9 mouse cellular contexts compared by ENCODE assay signal in genomic region chr2:170469616-170470308, GRCm38 (mm10). TPM values are rescaled to one million over a fixed set of nuclear protein-coding genes. Genes with fewer than 3 reads are reported as not detected.
A peak's percentile ranks its signal among the peaks of the same experiment; 100 is the strongest.
DNase-seq lines count a peak whose midpoint lies in the region; ATAC-seq and TF ChIP-seq lines count a peak whose summit lies in the region.
"Had no signal": no experiment of that assay in that cellular context is flagged by ENCODE, and none has a peak within 500 bp of the region (broad histone marks: within the 10 kb centered on the region; RNA-seq: fewer than 3 reads in every experiment).

No protein-coding gene starts in this region.

- peak; percentile 34 for DNase-seq in right cerebral cortex, adult 18-20 months
- DNase-seq in right cerebral cortex, postnatal 25 days = no peak
- DNase-seq in brain, embryonic 14.5 days (ENCODE audit: low read depth) = peak; percentile 82
- peak; percentile 26 for DNase-seq in lung, postnatal 25 days (ENCODE audit: low spot score)
- no peak for DNase-seq in thymus, postnatal 4 days

- H3K9ac ChIP-seq in heart, embryonic 12.5 days = no peak overlapping the region
- no peak overlapping the region for H3K9ac ChIP-seq in kidney, embryonic 16.5 days (replicated peaks; ENCODE audit: low read length)

- TF ChIP-seq POLR2A in brain, embryonic 14.5 days (IDR thresholded peaks at IDR 0.05; ENCODE audit: borderline replicate concordance, extremely low read depth, insufficient read depth, insufficient read length, poor library complexity, severe bottlenecking) = no peak

- H3K27ac ChIP-seq in heart, embryonic 12.5 days (ENCODE audit: poor library complexity, severe bottlenecking) = no peak overlapping the region
- no peak overlapping the region for H3K27ac ChIP-seq in kidney, embryonic 16.5 days (ENCODE audit: low read length)

- 0 out of 2 replicates have a peak overlapping the region, but pooled peaks have one; percentile 25 for H3K4me2 ChIP-seq in heart, embryonic 12.5 days
- H3K4me2 ChIP-seq in kidney, embryonic 16.5 days (replicated peaks; ENCODE audit: low read depth, low read length) = 0 out of 2 replicates have a peak overlapping the region, but pooled peaks have one; percentile 3

- 0 out of 2 replicates have a peak, but pooled peaks have one; percentile 6 for ATAC-seq in heart, embryonic 12.5 days (ENCODE audit: insufficient number of reproducible peaks, low FRiP score)
- ATAC-seq in kidney, embryonic 16.5 days (ENCODE audit: low FRiP score, low TSS enrichment) = peak; percentile 78
- no peak for ATAC-seq in erythroid progenitor cell, adult 5-6 weeks (replicated peaks; ENCODE audit: low FRiP score, poor library complexity, severe bottlenecking)

- TF ChIP-seq CTCF in brain, embryonic 14.5 days (IDR thresholded peaks at IDR 0.05; ENCODE audit: borderline replicate concordance, extremely low read depth, insufficient read depth, insufficient read length) = no peak

- H3K36me3 ChIP-seq in heart, embryonic 12.5 days = no peaks in the 10 kb centered on the region
- no peaks in the 10 kb centered on the region for H3K36me3 ChIP-seq in kidney, embryonic 16.5 days (ENCODE audit: insufficient read depth, low read length)

- H3K9me3 ChIP-seq in heart, embryonic 12.5 days (replicated peaks) = peaks cover 5% of the 10 kb centered on the region; the same call in 1 of the 2 replicates
- H3K9me3 ChIP-seq in kidney, embryonic 16.5 days (ENCODE audit: low read length) = 0 out of 2 replicates have a peak, but pooled peaks cover 4% of the 10 kb centered on the region

- peaks cover 87% of the 10 kb centered on the region for H3K27me3 ChIP-seq in heart, embryonic 12.5 days (replicated peaks)
- no peaks in the 10 kb centered on the region for H3K27me3 ChIP-seq in kidney, embryonic 16.5 days (ENCODE audit: insufficient read depth, low read length)

- WGBS in heart, embryonic 12.5 days = 12% methylated on average over 10 of the region's 10 CpGs
- WGBS in kidney, embryonic 16.5 days = 4% methylated on average over 10 of the region's 10 CpGs

- H3K4me1 ChIP-seq in heart, embryonic 12.5 days (replicated peaks) = 0 out of 2 replicates have a peak, but pooled peaks cover 9% of the 10 kb centered on the region
- H3K4me1 ChIP-seq in kidney, embryonic 16.5 days (ENCODE audit: insufficient read depth, low read length) = peaks cover 17% of the 10 kb centered on the region; the same call in 1 of the 2 replicates

- no peak overlapping the region for H3K4me3 ChIP-seq in heart, embryonic 12.5 days
- H3K4me3 ChIP-seq in kidney, embryonic 16.5 days (ENCODE audit: low read length) = no peak overlapping the region
- H3K4me3 ChIP-seq: erythroblast, embryonic 14.5 days had no signal

RNA-seq across cellular contexts. Expression of gene Pfdn4, which starts 26.5 kb away (rescaled TPM):
- 55.5 and 55.6 TPM in 2 replicates for polyA plus RNA-seq in brain, embryonic 14.5 days (2012; rRNA removed)
- polyA plus RNA-seq in heart, embryonic 12.5 days (2016; fragmentation: Nextera tagmentation; extraction: Ambion mirVana) = 63.1 and 67.1 TPM in 2 replicates
- 56.4 and 74.0 TPM in 2 replicates for polyA plus RNA-seq in kidney, embryonic 16.5 days (2015; fragmentation: Nextera tagmentation; extraction: Ambion mirVana)
- total RNA-seq in erythroid progenitor cell, adult 5-6 weeks (2015; ENCODE audit: low replicate concordance) = 11.5 and 18.9 TPM in 2 replicates
- 19.9 and 25.6 TPM in 2 replicates for total RNA-seq in erythroid progenitor cell, adult 5-6 weeks (2017; ENCODE audit: low replicate concordance)

RNA-seq across cellular contexts. Expression of gene Cyp24a1, which starts 27.2 kb away (rescaled TPM):
- 0.16 TPM in 2 replicates for polyA plus RNA-seq in brain, embryonic 14.5 days (2012; rRNA removed)
- polyA plus RNA-seq in heart, embryonic 12.5 days (2016; fragmentation: Nextera tagmentation; extraction: Ambion mirVana) = not detected in 2 replicates
- 3.2 and 4.0 TPM in 2 replicates for polyA plus RNA-seq in kidney, embryonic 16.5 days (2015; fragmentation: Nextera tagmentation; extraction: Ambion mirVana)
- not detected in 2 replicates for total RNA-seq in erythroid progenitor cell, adult 5-6 weeks (2015; ENCODE audit: low replicate concordance)
- not detected in 2 replicates for total RNA-seq in erythroid progenitor cell, adult 5-6 weeks (2017; ENCODE audit: low replicate concordance)
- polyA plus RNA-seq: erythroblast, embryonic 14.5 days had no signal

RNA-seq across cellular contexts. Expression of gene Bcas1, which starts 42.1 kb away (rescaled TPM):
- polyA plus RNA-seq in brain, embryonic 14.5 days (2012; rRNA removed) = 3.7 and 9.4 TPM in 2 replicates
- polyA plus RNA-seq in heart, embryonic 12.5 days (2016; fragmentation: Nextera tagmentation; extraction: Ambion mirVana) = 0.74 and 1.1 TPM in 2 replicates
- polyA plus RNA-seq in kidney, embryonic 16.5 days (2015; fragmentation: Nextera tagmentation; extraction: Ambion mirVana) = 0.66 and 1.0 TPM in 2 replicates
- not detected in 2 replicates for total RNA-seq in erythroid progenitor cell, adult 5-6 weeks (2015; ENCODE audit: low replicate concordance)
- total RNA-seq in erythroid progenitor cell, adult 5-6 weeks (2017; ENCODE audit: low replicate concordance) = 1.7 TPM in 1 of 2 replicates, not detected in the other

Comparison
In these comparisons a context has a peak if more than half of its experiments do, and no peak if none do; other contexts are left out.
1. DNase-seq: peak in right cerebral cortex, adult 18-20 months (single experiment), brain, embryonic 14.5 days (single experiment) and lung, postnatal 25 days (single experiment); none in right cerebral cortex, postnatal 25 days (single experiment) and thymus, postnatal 4 days (single experiment).